Mouse (Mus musculus) MEL (cell line): ENCODE measurements around the gene Psmd5.

Source experiments
- CTCF ChIP-seq, 3 experiments: IDR thresholded peaks in 2 of 3; conservative IDR thresholded peaks in 1 of 3; 2 replicates each; pipeline ENCODE4 v1.5.1; 2011 to 2012; ENCODE audit warnings: low read length in 3 of 3, low read depth in 2 of 3, mild to moderate bottlenecking in 2 of 3, improper control_type of control experiment in 1 of 3, inconsistent platforms in 1 of 3, mixed read lengths in 1 of 3, moderate library complexity in 1 of 3; ENCODE audit not compliant: control insufficient read depth in 1 of 3, insufficient read depth in 1 of 3, poor library complexity in 1 of 3, severe bottlenecking in 1 of 3
- GATA1 ChIP-seq: IDR thresholded peaks from 2 replicates; pipeline ENCODE4 v1.6.1; 2011; ENCODE audit warnings: low read depth, low read length, improper control_type of control experiment
- JUND ChIP-seq: IDR thresholded peaks from 2 replicates; pipeline ENCODE4 v1.6.1; 2011; ENCODE audit warnings: low read depth, mild to moderate bottlenecking, improper control_type of control experiment, low read length
- NRF1 ChIP-seq: IDR thresholded peaks from 2 replicates; pipeline ENCODE4 v1.6.1; 2014; ENCODE audit warnings: low read depth, mild to moderate bottlenecking, inconsistent platforms, low read length, improper control_type of control experiment, moderate library complexity; ENCODE audit not compliant: poor library complexity, insufficient read depth, severe bottlenecking
- ZMIZ1 ChIP-seq: IDR thresholded peaks from 2 replicates; pipeline ENCODE4 v1.6.1; 2012; ENCODE audit warnings: low read depth, mild to moderate bottlenecking, inconsistent platforms, low read length, improper control_type of control experiment, moderate library complexity

- TF ChIP-seq NRF1 (no peak), CTCF (IDR thresholded peaks at IDR 0.05 in 2 of 3, conservative IDR thresholded peaks at IDR 0.05 in 1 of 3; ENCODE audit: control insufficient read depth in 1 of 3, insufficient read depth in 1 of 3, low read depth in 2 of 3, low read length in 3 of 3, poor library complexity in 1 of 3, severe bottlenecking in 1 of 3) (no peak), GATA1 (no peak), ZMIZ1 (no peak), JUND (no peak)
Observed at GRCm38 (mm10) chr2:34882757-34883156, 8.0 kb upstream of the Psmd5 start.
